Mouse (Mus musculus) gastrocnemius, adult 2 months (tissue): ENCODE data around the gene Atmin. TPM values are rescaled to one million over a fixed set of nuclear protein-coding genes. Genes with fewer than 3 reads are reported as not detected.

ENCODE experiments used
- DNase-seq: peaks from one replicate; pipeline ENCODE4 v3.0.0; 2022
- H3K27ac ChIP-seq: fragments of 200-600 bp; 2 replicates; pipeline ENCODE4 v1.8.1; 2022; ENCODE audit warnings: mild to moderate bottlenecking
- H3K4me3 ChIP-seq: fragments of 200-600 bp; 2 replicates; pipeline ENCODE4 v1.8.1; 2022; ENCODE audit warnings: mild to moderate bottlenecking, moderate library complexity
- CTCF ChIP-seq: fragments of 200-600 bp; IDR thresholded peaks from 2 replicates; pipeline ENCODE4 v1.8.1; 2022; ENCODE audit warnings: antibody characterized with exemption, mild to moderate bottlenecking, moderate library complexity
- intact Hi-C: fragments of 180-260 bp; cut with DNase I; formaldehyde crosslinking; loops from one replicate; pipeline ENCODE4 v1.15.1; 2025
- total RNA-seq, 2 experiments: library from RNA; stranded (reverse); gene quantifications; 2 replicates each; pipeline ENCODE4 v1.2.3; 2021

The Atmin gene
- total RNA-seq, 2 experiments from 2014 or later = 22.5 to 23.1 TPM

GRCm38 (mm10) chr8:116934976-116935375, 8.2 kb upstream of the Atmin start:
- Histone ChIP-seq H3K27ac (no peak overlapping the region), H3K4me3 (no peak overlapping the region)
- no peak for TF ChIP-seq CTCF
- no peak for DNase-seq
- intact Hi-C loops = no loop called here

- no peak for TF ChIP-seq CTCF
- intact Hi-C loops = no loop called here
- H3K4me3 ChIP-seq = no peak overlapping the region
- no peak overlapping the region for H3K27ac ChIP-seq
- no peak for DNase-seq
Observed at GRCm38 (mm10) chr8:116935506-116935905, 7.7 kb upstream of the Atmin start.

- TF ChIP-seq CTCF = no peak
- no peak for DNase-seq
- Histone ChIP-seq H3K27ac (no peak overlapping the region), H3K4me3 (no peak overlapping the region; the same call in 1 of the 2 replicates)
- intact Hi-C loops = loop anchor here (1.0 kb wide), 1 partner anchor 37 kb away; no protein-coding TSS in a partner anchor
Observed at GRCm38 (mm10) chr8:116942284-116943058, 722 bp upstream of the Atmin start.

GRCm38 (mm10) chr8:116943555-116944384, 577 bp downstream of the Atmin start:
- TF ChIP-seq CTCF = no peak
- DNase-seq = no peak
- peak overlapping the region; percentile 84 for H3K27ac ChIP-seq
- H3K4me3 ChIP-seq = peak overlapping the region; percentile 99
- intact Hi-C loops = loop anchor here (1.0 kb wide), 1 partner anchor 36 kb away; no protein-coding TSS in a partner anchor

- intact Hi-C loops = no loop called here
- TF ChIP-seq CTCF = no peak
- Histone ChIP-seq H3K27ac (peak overlapping the region; percentile 84), H3K4me3 (peak overlapping the region; percentile 99)
- no peak for DNase-seq
Observed at GRCm38 (mm10) chr8:116944385-116944696, 1.1 kb downstream of the Atmin start.

GRCm38 (mm10) chr8:116945169-116945910, 2.1 kb downstream of the Atmin start:
- DNase-seq = no peak
- intact Hi-C loops = no loop called here
- H3K27ac ChIP-seq = 0 out of 2 replicates have a peak overlapping the region, but pooled peaks have one; percentile 70
- H3K4me3 ChIP-seq = no peak overlapping the region
- no peak for TF ChIP-seq CTCF

GRCm38 (mm10) chr8:116946268-116946838, 3.2 kb downstream of the Atmin start:
- DNase-seq = peak; percentile 28
- intact Hi-C loops = no loop called here
- TF ChIP-seq CTCF = no peak
- Histone ChIP-seq H3K4me3 (peak overlapping the region; percentile 65), H3K27ac (peak overlapping the region; percentile 70)

GRCm38 (mm10) chr8:116946851-116947250, 3.7 kb downstream of the Atmin start:
- peak overlapping the region; percentile 70 for H3K27ac ChIP-seq
- intact Hi-C loops = no loop called here
- DNase-seq = no peak

GRCm38 (mm10) chr8:116947589-116947988, 4.4 kb downstream of the Atmin start:
- Histone ChIP-seq H3K4me3 (no peak overlapping the region), H3K27ac (no peak overlapping the region)
- no peak for DNase-seq
- no peak for TF ChIP-seq CTCF
- intact Hi-C loops = no loop called here

More at GRCm38 (mm10) chr8:116946851-116947250, 3.7 kb downstream of the Atmin start:
- TF ChIP-seq CTCF = no peak
- peak overlapping the region; percentile 65 for H3K4me3 ChIP-seq

- no peak for DNase-seq
- TF ChIP-seq CTCF = no peak
- intact Hi-C loops = no loop called here
- H3K27ac ChIP-seq = no peak overlapping the region
- no peak overlapping the region for H3K4me3 ChIP-seq
Observed at GRCm38 (mm10) chr8:116951369-116951768, 8.2 kb downstream of the Atmin start.

- intact Hi-C loops = no loop called here
- no peak for DNase-seq
- TF ChIP-seq CTCF = no peak
- Histone ChIP-seq H3K4me3 (no peak overlapping the region), H3K27ac (no peak overlapping the region)
Observed at GRCm38 (mm10) chr8:116951778-116952177, 8.6 kb downstream of the Atmin start.

- Histone ChIP-seq H3K27ac (no peak overlapping the region), H3K4me3 (no peak overlapping the region)
- DNase-seq = no peak
- intact Hi-C loops = no loop called here
- no peak for TF ChIP-seq CTCF
Observed at GRCm38 (mm10) chr8:116952428-116952827, 9.2 kb downstream of the Atmin start.

GRCm38 (mm10) chr8:116954415-116954814, 11.2 kb downstream of the Atmin start:
- DNase-seq = no peak
- intact Hi-C loops = no loop called here

More at GRCm38 (mm10) chr8:116954415-116954814, 11.2 kb downstream of the Atmin start:
- no peak overlapping the region for H3K27ac ChIP-seq
- H3K4me3 ChIP-seq = no peak overlapping the region
- no peak for TF ChIP-seq CTCF
